Comparison of ENCODE assay signal across 9 mouse cellular contexts in genomic region chr9:99376591-99377418, GRCm38 (mm10). TPM values are rescaled to one million over a fixed set of nuclear protein-coding genes. Genes with fewer than 3 reads are reported as not detected.
DNase-seq lines count a peak whose midpoint lies in the region; ATAC-seq and TF ChIP-seq lines count a peak whose summit lies in the region.
"Had no signal": no experiment of that assay in that cellular context is flagged by ENCODE, and none has a peak within 500 bp of the region (broad histone marks: within the 10 kb centered on the region; RNA-seq: fewer than 3 reads in every experiment).

No protein-coding gene starts in this region.

- H3K9me3 ChIP-seq in kidney, embryonic 14.5 days (ENCODE audit: control insufficient read depth, low read length): no peaks in the 10 kb centered on the region
- no peaks in the 10 kb centered on the region for H3K9me3 ChIP-seq in G1E (replicated peaks)
- H3K9me3 ChIP-seq: embryonic facial prominence, embryonic 13.5 days had no signal

- TF ChIP-seq POLR2A in kidney, adult 2 months (IDR thresholded peaks at IDR 0.05; ENCODE audit: low read depth, low read length): no peak

- intact Hi-C loops in gastrocnemius, adult 2 months (cut with DNase I): loop anchor here (2.0 to 10.0 kb wide), 4 partner anchors 70 to 392 kb away; partner anchors contain the start of genes Cep70 and Faim

- WGBS in kidney, adult 2 months: 4% methylated on average over 14 of the region's 14 CpGs
- WGBS in kidney, embryonic 14.5 days: 11% methylated on average over 14 of the region's 14 CpGs

- no peak overlapping the region for H3K4me2 ChIP-seq in kidney, embryonic 14.5 days (replicated peaks; ENCODE audit: low read depth, low read length)
- H3K4me2 ChIP-seq: embryonic facial prominence, embryonic 13.5 days had no signal

- no peaks in the 10 kb centered on the region for H3K4me1 ChIP-seq in kidney, adult 2 months (ENCODE audit: control insufficient read depth, insufficient read depth, low read length)
- no peaks in the 10 kb centered on the region for H3K4me1 ChIP-seq in kidney, embryonic 14.5 days (ENCODE audit: control insufficient read depth, insufficient read depth, low read length)
- H3K4me1 ChIP-seq in G1E (ENCODE audit: insufficient read depth, low read depth, low read length): peaks cover 23% of the 10 kb centered on the region
- H3K4me1 ChIP-seq: embryonic facial prominence, embryonic 13.5 days had no signal

- TF ChIP-seq CTCF in kidney, adult 2 months (conservative IDR thresholded peaks at IDR 0.05; ENCODE audit: insufficient read depth, insufficient read length, low read depth, low read length): peak; percentile 87
- peak; percentile 87 for TF ChIP-seq CTCF in G1E (IDR thresholded peaks at IDR 0.05; ENCODE audit: low read depth, low read length)
- TF ChIP-seq CTCF in gastrocnemius, adult 2 months (IDR thresholded peaks at IDR 0.05): no peak; the same call in 1 of the 2 replicates

- no peak overlapping the region for H3K9ac ChIP-seq in kidney, embryonic 14.5 days (ENCODE audit: low read depth, low read length)
- H3K9ac ChIP-seq: embryonic facial prominence, embryonic 13.5 days had no signal

- H3K27me3 ChIP-seq in kidney, adult 2 months (replicated peaks; ENCODE audit: control insufficient read depth, insufficient read depth, low read length): no peaks in the 10 kb centered on the region
- no peaks in the 10 kb centered on the region for H3K27me3 ChIP-seq in kidney, embryonic 14.5 days (ENCODE audit: control insufficient read depth, insufficient read depth, low read length)
- peaks cover 40% of the 10 kb centered on the region for H3K27me3 ChIP-seq in G1E (ENCODE audit: insufficient read depth, low read length)
- H3K27me3 ChIP-seq: embryonic facial prominence, embryonic 13.5 days had no signal

- peak; percentile 51 for DNase-seq in kidney, adult 2 months
- peak; percentile 32 for DNase-seq in G1E (ENCODE audit: low spot score)
- DNase-seq in cerebellum, adult 9-10 months: peak; percentile 58
- DNase-seq in gastrocnemius, adult 2 months: peak; percentile 59
- peak; percentile 56 for DNase-seq in kidney, postnatal 14 days
- DNase-seq in mesoderm, embryonic 11.5 days (ENCODE audit: low read depth, low spot score): peak; percentile 59
- peak; percentile 38 to 64 for DNase-seq in spleen, postnatal 10 days (ENCODE audit: low spot score in 2 of 2)

- H3K27ac ChIP-seq in kidney, adult 2 months (ENCODE audit: insufficient read depth, low read depth, low read length): no peak overlapping the region
- H3K27ac ChIP-seq in kidney, embryonic 14.5 days (ENCODE audit: low read depth, low read length): no peak overlapping the region
- H3K27ac ChIP-seq in gastrocnemius, adult 2 months: peak overlapping the region; percentile 29; the same call in 1 of the 2 replicates
- H3K27ac ChIP-seq: embryonic facial prominence, embryonic 13.5 days had no signal

- no peak for ATAC-seq in kidney, embryonic 14.5 days (ENCODE audit: low FRiP score, low TSS enrichment)
- ATAC-seq in G1E (ENCODE audit: extremely low read depth, insufficient number of reproducible peaks, low FRiP score, poor library complexity, severe bottlenecking): no peak

- no peaks in the 10 kb centered on the region for H3K36me3 ChIP-seq in kidney, adult 2 months (ENCODE audit: control insufficient read depth, insufficient read depth, low read length)
- no peaks in the 10 kb centered on the region for H3K36me3 ChIP-seq in kidney, embryonic 14.5 days (ENCODE audit: control insufficient read depth, insufficient read depth, low read length)
- no peaks in the 10 kb centered on the region for H3K36me3 ChIP-seq in G1E (replicated peaks)
- H3K36me3 ChIP-seq: embryonic facial prominence, embryonic 13.5 days had no signal

- no peak overlapping the region for H3K4me3 ChIP-seq in kidney, adult 2 months (ENCODE audit: insufficient read depth, low read depth, low read length)
- no peak overlapping the region for H3K4me3 ChIP-seq in kidney, embryonic 14.5 days (ENCODE audit: low read length)
- H3K4me3 ChIP-seq in G1E (ENCODE audit: low read depth, low read length): no peak overlapping the region
- H3K4me3 ChIP-seq in gastrocnemius, adult 2 months: peak overlapping the region; percentile 53
- H3K4me3 ChIP-seq: embryonic facial prominence, embryonic 13.5 days had no signal

RNA-seq across cellular contexts. Expression of gene Esyt3, which starts 18.4 kb away (rescaled TPM):
- polyA plus RNA-seq in kidney, adult 2 months (2012; rRNA removed): 0.38 and 0.61 TPM in 2 replicates
- polyA plus RNA-seq in kidney, embryonic 14.5 days (2014; fragmentation: Nextera tagmentation; extraction: Ambion mirVana): 0.17 and 0.76 TPM in 2 replicates
- not detected in 2 replicates for total RNA-seq in G1E (2014; fragmentation: Nextera tagmentation)
- under 0.01 and 0.49 TPM in 2 replicates for total RNA-seq in G1E (2017)
- polyA plus RNA-seq in G1E (2012): not detected in 2 replicates
- total RNA-seq in gastrocnemius, adult 2 months (2021): not detected
